Mouse (Mus musculus) lung, adult 2 months (tissue): Measurements from ENCODE around the gene Sin3b. TPM values are rescaled to one million over a fixed set of nuclear protein-coding genes. Genes with fewer than 3 reads are reported as not detected.
A peak's percentile ranks its signal among the peaks of the same experiment; 100 is the strongest.

Source experiments
- DNase-seq: peaks from one replicate; pipeline ENCODE4 v3.0.0; 2022
- H3K4me1 ChIP-seq: fragments of 200-500 bp; 2 replicates; pipeline ENCODE4 v1.6.1; 2011; ENCODE audit warnings: low read length; ENCODE audit not compliant: control insufficient read depth, insufficient read depth
- H3K4me3 ChIP-seq: fragments of 200-500 bp; replicated peaks from 2 replicates; pipeline ENCODE3; 2011; ENCODE audit warnings: low read depth, mild to moderate bottlenecking, control low read depth, low read length; ENCODE audit errors: extremely low read depth
- CTCF ChIP-seq: fragments of 200-500 bp; IDR thresholded peaks from 2 replicates; pipeline ENCODE4 v1.5.1; 2011; ENCODE audit warnings: mild to moderate bottlenecking, low read length, control low read depth; ENCODE audit not compliant: insufficient read depth
- POLR2A ChIP-seq: fragments of 200-500 bp; IDR thresholded peaks from 2 replicates; pipeline ENCODE4 v1.6.1; 2011; ENCODE audit warnings: low read depth, mild to moderate bottlenecking, control low read depth, low read length, borderline replicate concordance; ENCODE audit errors: extremely low read depth
- WGBS: fragments of 180-500 bp; shearing (Covaris S2); methylation state at CpG from one replicate; pipeline ENCODE4 v1.1.7; 2018; 5-methylcytosine and 5-hydroxymethylcytosine counted together
- polyA plus RNA-seq: library from polyadenylated mRNA; depleted of rRNA; stranded (reverse); fragments of >200 nt; gene quantifications from 2 replicates; pipeline ENCODE4 v1.2.3, GENCODE M21; 2012

Gene Sin3b
- polyA plus RNA-seq, 1 experiment: 108 TPM

DNA sequence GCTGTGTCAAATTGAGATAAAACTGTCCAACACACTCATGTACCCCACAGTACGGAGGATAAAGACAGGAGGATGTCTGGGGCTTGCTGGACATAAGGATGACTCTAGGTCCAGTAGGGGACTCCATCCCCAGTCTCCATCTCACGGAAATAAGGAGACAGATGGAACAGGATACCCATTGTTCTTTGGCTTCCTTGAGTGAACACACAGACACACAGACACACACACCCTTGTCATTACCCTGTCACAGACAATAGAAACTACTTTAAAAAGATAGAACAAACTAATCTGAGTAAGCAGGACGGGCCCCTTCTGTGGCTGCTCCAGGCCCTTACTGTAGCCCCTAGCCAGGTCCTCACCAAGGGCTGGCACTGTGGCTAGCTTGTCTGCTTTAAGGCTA lies 29.2 kb downstream of the Sin3b start:
- no peak for TF ChIP-seq POLR2A
- TF ChIP-seq CTCF: no peak
- Histone ChIP-seq H3K4me1 (no peaks in the 10 kb centered on the region), H3K4me3 (no peak overlapping the region)
- 65% methylated on average over 3 of the region's 3 CpGs for WGBS
- DNase-seq: no peak

DNA sequence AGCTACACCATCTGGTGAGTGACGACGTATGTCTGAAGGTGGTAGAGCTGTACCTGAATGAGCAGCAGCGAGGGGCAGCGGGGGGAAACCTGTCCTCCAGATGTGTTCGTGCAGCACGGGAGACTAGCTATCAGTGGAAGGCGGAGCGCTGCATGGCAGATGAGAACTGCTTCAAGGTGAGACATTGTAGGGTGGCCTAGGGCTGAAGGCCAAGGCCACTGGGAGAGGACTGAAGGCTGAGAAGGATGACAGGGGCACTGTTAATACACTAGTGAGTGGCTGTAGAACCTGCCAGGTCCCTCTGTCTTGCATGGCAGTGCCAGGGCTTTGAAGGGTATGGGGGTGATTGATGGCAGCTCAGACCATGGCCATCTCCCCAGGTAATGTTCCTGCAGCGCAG lies 30.1 kb downstream of the Sin3b start:
- TF ChIP-seq CTCF: no peak
- no peak for TF ChIP-seq POLR2A
- Histone ChIP-seq H3K4me1 (no peaks in the 10 kb centered on the region), H3K4me3 (no peak overlapping the region)
- DNase-seq: peak; percentile 0
- WGBS: 96% methylated on average over 9 of the region's 9 CpGs

DNA sequence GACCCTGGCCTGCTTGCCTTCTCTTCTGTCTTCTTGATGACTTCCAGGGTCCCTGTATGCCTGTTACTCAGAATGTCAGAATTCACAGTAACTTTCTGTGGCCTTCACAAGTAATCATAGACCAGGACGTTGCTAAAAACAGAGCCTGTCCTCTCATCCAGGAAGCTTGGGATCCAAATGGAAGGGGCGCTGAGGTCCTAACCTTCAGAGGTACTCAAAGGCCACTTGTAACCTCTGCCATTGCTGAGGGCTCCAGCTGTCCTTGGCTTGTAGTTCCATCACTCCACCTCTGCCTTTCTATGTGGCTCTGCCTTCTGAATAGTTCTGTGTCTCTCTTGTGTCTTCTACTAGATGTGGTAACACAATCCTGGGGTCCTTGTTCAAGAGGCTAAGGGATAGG lies 30.7 kb downstream of the Sin3b start:
- Histone ChIP-seq H3K4me1 (no peaks in the 10 kb centered on the region), H3K4me3 (no peak overlapping the region)
- WGBS: 93% methylated on average over 2 of the region's 2 CpGs
- no peak for DNase-seq
- no peak for TF ChIP-seq POLR2A
- TF ChIP-seq CTCF: no peak

DNA sequence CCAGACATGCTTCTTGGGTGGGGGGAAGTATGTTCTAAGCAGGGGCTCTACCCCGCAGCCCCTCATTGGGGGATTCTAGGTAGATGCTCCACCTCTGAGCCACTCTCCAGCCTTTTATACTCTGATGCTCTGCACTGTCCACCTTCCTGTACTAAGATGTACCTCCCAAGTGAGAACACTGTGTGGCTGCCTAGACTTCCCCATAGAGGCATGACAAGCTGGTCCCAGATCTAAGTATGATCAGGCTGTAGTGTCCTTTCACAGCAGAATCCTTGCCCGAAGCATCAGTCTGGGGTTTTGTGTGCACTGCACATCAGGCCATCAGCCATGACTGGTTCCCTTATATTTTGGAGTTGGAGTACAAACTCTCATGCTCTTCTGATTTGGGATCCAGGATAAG lies 32.9 kb downstream of the Sin3b start:
- peaks cover under 1% of the 10 kb centered on the region; the same call in 1 of the 2 replicates for H3K4me1 ChIP-seq
- peak; percentile 1 for DNase-seq
- no peak overlapping the region for H3K4me3 ChIP-seq
- 97% methylated on average over 2 of the region's 2 CpGs for WGBS
- no peak for TF ChIP-seq CTCF
- TF ChIP-seq POLR2A: no peak

DNA sequence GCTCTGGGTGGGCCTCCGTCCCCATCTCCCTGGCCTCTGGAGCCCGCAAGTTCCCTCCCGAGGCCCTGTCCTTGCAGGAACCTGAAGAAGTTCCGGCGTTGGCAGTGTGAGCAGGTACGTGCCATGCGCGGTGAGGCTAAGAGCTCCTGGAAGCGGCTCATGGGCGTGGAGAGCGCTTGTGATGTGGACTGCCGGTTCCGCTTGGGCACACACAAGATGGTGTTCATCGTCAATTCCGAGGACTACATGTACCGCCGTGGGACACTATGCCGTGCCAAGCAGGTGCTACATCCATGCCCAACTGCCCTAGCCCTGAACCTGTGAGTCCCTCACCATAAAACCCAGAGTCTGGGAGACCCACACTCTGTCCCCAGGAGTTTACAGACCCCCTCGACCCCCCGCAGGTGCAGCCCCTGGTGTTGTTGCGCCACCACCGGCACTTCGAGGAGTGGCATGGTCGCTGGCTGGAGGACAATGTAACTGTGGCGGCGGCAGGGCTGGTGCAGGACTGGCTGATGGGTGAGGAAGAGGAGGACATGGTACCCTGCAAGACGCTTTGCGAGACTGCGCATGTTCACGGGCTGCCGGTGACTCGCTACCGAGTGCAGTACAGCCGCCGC lies 33.8 kb downstream of the Sin3b start:
- DNase-seq: peak; percentile 2
- H3K4me1 ChIP-seq: peaks cover 6% of the 10 kb centered on the region
- no peak overlapping the region for H3K4me3 ChIP-seq
- TF ChIP-seq CTCF (no peak), POLR2A (no peak)
- WGBS: 97% methylated on average over 35 of the region's 35 CpGs

DNA sequence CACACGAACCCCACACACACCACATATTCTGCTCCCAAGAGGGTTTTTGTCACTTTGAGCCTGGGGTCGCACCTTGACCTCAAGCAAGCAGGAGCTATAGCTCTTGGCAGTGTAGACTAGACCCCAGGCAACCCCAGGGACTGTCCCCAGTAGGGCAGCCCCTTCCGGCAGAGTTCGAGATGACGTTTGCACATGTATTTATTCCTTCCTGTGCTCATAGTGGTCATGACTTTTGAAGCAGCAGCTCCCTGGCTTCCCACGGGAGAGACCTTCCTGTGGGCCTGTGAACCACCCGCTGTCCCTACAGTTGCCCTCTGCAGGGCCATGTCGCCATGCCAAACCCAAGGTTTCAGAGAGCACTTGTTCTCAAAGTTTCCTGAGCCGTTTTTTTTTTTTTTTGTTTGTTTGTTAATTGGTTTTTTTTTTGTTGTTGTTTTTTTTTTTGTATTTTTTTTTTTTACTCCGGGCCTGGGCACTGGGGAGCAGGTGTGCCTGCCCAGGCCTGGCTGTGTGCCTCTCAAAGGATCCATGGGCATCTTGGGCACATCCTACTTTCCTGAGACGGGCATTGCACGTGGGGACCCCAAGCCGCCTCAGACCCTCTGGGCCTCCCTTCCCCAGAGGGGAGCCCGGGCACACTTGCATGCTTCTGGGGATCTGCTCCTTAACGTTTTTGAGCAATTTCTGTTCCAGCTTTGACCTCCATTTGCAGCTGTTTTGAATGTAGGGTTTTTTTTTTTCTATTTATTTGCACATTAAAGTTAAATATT lies 34.5 kb downstream of the Sin3b start:
- WGBS: 85% methylated on average over 15 of the region's 15 CpGs
- TF ChIP-seq CTCF (no peak), POLR2A (no peak)
- no peak overlapping the region for H3K4me3 ChIP-seq
- H3K4me1 ChIP-seq: peaks cover 9% of the 10 kb centered on the region
- DNase-seq: peak; percentile 2

DNA sequence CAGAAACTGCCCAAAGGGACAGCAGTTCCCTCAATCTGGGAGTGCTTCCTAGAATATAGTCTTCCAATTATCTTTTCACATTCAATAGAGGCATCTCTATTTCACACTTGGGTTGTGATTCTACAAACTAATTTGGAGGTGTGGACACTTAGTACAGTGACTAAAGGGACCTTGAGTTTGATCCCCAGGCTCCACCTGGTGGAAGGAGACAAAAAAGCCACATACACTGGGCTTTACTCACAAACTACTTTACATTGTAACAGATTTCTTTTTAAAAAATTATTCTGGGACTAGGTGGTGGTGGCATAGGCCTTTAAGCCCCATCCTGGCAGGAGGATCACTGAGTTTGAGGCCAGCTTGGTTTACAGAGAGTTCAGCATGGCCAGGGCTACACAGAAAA lies 35.2 kb downstream of the Sin3b start:
- H3K4me1 ChIP-seq: peaks cover 9% of the 10 kb centered on the region
- TF ChIP-seq POLR2A: no peak
- DNase-seq: peak; percentile 1
- no peak overlapping the region for H3K4me3 ChIP-seq

DNA sequence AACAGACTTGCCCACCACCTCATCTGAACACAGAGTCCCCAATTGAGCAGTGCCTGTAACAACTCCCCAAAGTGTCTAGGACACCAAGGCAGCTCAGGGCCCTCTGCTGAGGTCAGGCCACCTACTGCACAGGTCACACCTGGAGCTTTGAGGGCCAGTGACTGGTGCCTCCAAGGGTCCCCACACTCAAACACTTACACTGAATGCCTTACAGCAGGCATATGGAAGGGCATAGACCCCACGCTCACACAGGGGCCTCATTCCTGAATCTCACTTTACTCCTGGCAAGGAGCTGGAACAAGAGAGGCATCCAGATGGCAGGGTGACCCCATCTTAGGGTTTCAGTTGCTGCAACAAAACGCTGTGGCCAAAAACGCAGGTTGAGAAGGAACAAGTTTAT lies 37.1 kb downstream of the Sin3b start:
- DNase-seq: no peak
- Histone ChIP-seq H3K4me3 (no peak overlapping the region), H3K4me1 (peaks cover 9% of the 10 kb centered on the region)
- WGBS: 89% methylated on average over 3 of the region's 3 CpGs
- no peak for TF ChIP-seq POLR2A
- no peak for TF ChIP-seq CTCF

DNA sequence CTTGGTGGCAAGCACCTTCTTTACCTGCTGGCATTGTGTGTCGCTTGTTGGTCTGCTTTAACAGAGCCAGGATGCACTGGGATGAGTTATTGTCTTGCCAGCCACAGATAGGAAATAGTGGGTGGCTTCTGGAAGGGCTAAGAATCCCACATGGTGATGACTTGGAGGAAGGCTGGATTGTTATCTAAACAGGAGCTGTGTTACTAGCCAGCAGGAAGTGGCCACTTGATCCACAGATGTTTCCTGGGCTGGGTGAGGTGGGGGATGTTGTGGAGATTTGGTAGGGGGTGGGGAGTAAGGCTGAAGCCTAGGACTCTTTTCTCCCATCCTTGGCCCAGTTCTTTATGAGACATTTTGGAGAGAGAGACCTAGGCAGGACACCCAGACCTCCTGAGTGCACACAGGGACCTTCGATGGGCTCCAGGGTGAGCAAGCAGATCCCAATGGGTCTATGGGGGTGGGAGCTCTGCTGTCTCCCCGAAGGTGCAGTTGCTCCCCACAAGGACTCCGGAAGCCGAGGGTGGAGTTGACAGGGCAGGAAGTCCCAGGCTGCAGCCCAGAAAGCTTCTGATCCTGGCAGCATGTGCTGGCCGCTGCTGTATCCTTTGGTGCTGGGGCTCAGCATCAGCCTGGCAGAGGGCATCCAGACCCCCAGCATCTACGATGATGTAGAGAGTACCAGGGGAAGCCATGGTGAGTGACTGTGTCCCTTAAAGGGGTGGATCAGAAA lies 38.4 kb downstream of the Sin3b start, which contains the start of gene F2rl3:
F2rl3 (plus strand) TSS at position 559 of the 730 bp plus-strand sequence.
- DNase-seq: no peak
- Histone ChIP-seq H3K4me1 (peaks cover 9% of the 10 kb centered on the region), H3K4me3 (no peak within 1 kb of the TSS)
- TF ChIP-seq POLR2A: no peak
- 43% methylated on average over 7 of the region's 7 CpGs for WGBS
